In the genomic region with DNA sequence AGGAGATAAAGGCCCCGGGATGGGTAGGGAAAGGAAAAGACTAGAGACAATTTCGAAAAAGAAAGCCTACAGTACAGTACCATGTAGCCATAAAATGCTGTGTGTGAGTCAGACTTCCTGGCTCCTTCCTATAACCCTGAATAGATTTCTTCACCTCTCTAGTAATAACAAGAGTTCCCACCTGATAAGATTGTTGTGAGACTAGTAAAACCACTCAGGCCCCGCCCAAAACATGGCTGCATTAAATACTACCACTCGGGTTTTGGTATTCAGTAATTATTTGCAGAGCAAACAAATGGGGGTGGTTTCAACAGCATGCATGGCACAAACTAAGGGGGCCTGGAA, we compare ENCODE assay signal across 9 mouse cellular contexts. TPM values are rescaled to one million over a fixed set of nuclear protein-coding genes. Genes with fewer than 3 reads are reported as not detected.
DNase-seq lines count a peak whose midpoint lies in the region; ATAC-seq and TF ChIP-seq lines count a peak whose summit lies in the region.
"Had no signal": no experiment of that assay in that cellular context is flagged by ENCODE, and none has a peak within 500 bp of the region (broad histone marks: within the 10 kb centered on the region; RNA-seq: fewer than 3 reads in every experiment).

No protein-coding gene starts in this region.

- no peak for TF ChIP-seq EP300 in heart, postnatal 0 days (IDR thresholded peaks at IDR 0.05; ENCODE audit: low read depth)

- H3K4me2 ChIP-seq in heart, postnatal 0 days (ENCODE audit: low read depth, low read length): no peak overlapping the region
- H3K4me2 ChIP-seq in liver, embryonic 13.5 days: peak overlapping the region; percentile 65
- H3K4me2 ChIP-seq in forebrain, postnatal 0 days (ENCODE audit: low read depth): no peak overlapping the region

- H3K4me1 ChIP-seq in heart, postnatal 0 days (ENCODE audit: control insufficient read depth, insufficient read depth): peaks cover 23% of the 10 kb centered on the region; the same call in 1 of the 2 replicates
- peaks cover 99% of the 10 kb centered on the region for H3K4me1 ChIP-seq in liver, embryonic 13.5 days (replicated peaks)
- H3K4me1 ChIP-seq in embryonic facial prominence, embryonic 10.5 days: peaks cover 40% of the 10 kb centered on the region
- H3K4me1 ChIP-seq in forebrain, postnatal 0 days (ENCODE audit: insufficient read depth): peaks cover 12% of the 10 kb centered on the region

- no peak overlapping the region for H3K4me3 ChIP-seq in heart, postnatal 0 days (ENCODE audit: low read depth, low read length)
- H3K4me3 ChIP-seq in liver, embryonic 13.5 days (replicated peaks): peak overlapping the region; percentile 24
- H3K4me3 ChIP-seq in embryonic facial prominence, embryonic 10.5 days: no peak overlapping the region
- H3K4me3 ChIP-seq in forebrain, postnatal 0 days (ENCODE audit: low read depth, low read length): no peak overlapping the region

- H3K36me3 ChIP-seq in heart, postnatal 0 days (replicated peaks; ENCODE audit: control insufficient read depth, insufficient read depth, low read length): no peaks in the 10 kb centered on the region
- no peaks in the 10 kb centered on the region for H3K36me3 ChIP-seq in liver, embryonic 13.5 days
- no peaks in the 10 kb centered on the region for H3K36me3 ChIP-seq in embryonic facial prominence, embryonic 10.5 days (replicated peaks)
- no peaks in the 10 kb centered on the region for H3K36me3 ChIP-seq in forebrain, postnatal 0 days (ENCODE audit: insufficient read depth)

- H3K9ac ChIP-seq in heart, postnatal 0 days (replicated peaks; ENCODE audit: low read depth, low read length): no peak overlapping the region
- H3K9ac ChIP-seq in liver, embryonic 13.5 days: peak overlapping the region; percentile 63
- H3K9ac ChIP-seq in forebrain, postnatal 0 days: no peak overlapping the region

- peak; percentile 19; the same call in 1 of the 2 replicates for ATAC-seq in heart, postnatal 0 days (ENCODE audit: insufficient read depth, low read depth)
- peak; percentile 25 for ATAC-seq in liver, embryonic 13.5 days (ENCODE audit: low read depth)
- ATAC-seq in megakaryocyte progenitor cell, adult 5-6 weeks (replicated peaks; ENCODE audit: poor library complexity): peak; percentile 33
- ATAC-seq in forebrain, postnatal 0 days: no peak

- no peak for TF ChIP-seq CTCF in heart, postnatal 0 days (IDR thresholded peaks at IDR 0.05; ENCODE audit: low read depth)
- no peak for TF ChIP-seq CTCF in forebrain, postnatal 0 days (IDR thresholded peaks at IDR 0.05; ENCODE audit: low read depth)

- 19% methylated on average over 4 of the region's 4 CpGs for WGBS in heart, postnatal 0 days
- 4% methylated on average over 4 of the region's 4 CpGs for WGBS in liver, embryonic 13.5 days (ENCODE audit: insufficient replicate concordance)
- WGBS in embryonic facial prominence, embryonic 10.5 days: 70% methylated on average over 4 of the region's 4 CpGs
- 66% methylated on average over 4 of the region's 4 CpGs for WGBS in forebrain, postnatal 0 days

- no peak for DNase-seq in heart, postnatal 0 days (ENCODE audit: low spot score)
- DNase-seq in heart, postnatal 14 days: no peak
- DNase-seq in c-Kit-positive CD71-positive TER-119-positive erythroid progenitor cells, embryonic 14.5 days (ENCODE audit: low spot score): peak; percentile 73
- DNase-seq in liver, embryonic 13.5 days: peak; percentile 59
- DNase-seq in embryonic facial prominence, embryonic 10.5 days (ENCODE audit: low spot score): no peak
- no peak for DNase-seq in forebrain, postnatal 0 days
- no peak for DNase-seq in right cerebral cortex, adult 18-20 months
- DNase-seq: kidney, adult 2 months had no signal

- no peaks in the 10 kb centered on the region for H3K9me3 ChIP-seq in heart, postnatal 0 days (replicated peaks; ENCODE audit: control insufficient read depth, low read length)
- H3K9me3 ChIP-seq in liver, embryonic 13.5 days (replicated peaks): no peaks in the 10 kb centered on the region
- H3K9me3 ChIP-seq in embryonic facial prominence, embryonic 10.5 days: no peaks in the 10 kb centered on the region
- H3K9me3 ChIP-seq in forebrain, postnatal 0 days (ENCODE audit: low read length): no peaks in the 10 kb centered on the region

- H3K27ac ChIP-seq in heart, postnatal 0 days (ENCODE audit: low read depth): no peak overlapping the region
- peak overlapping the region; percentile 97 for H3K27ac ChIP-seq in liver, embryonic 13.5 days
- H3K27ac ChIP-seq in embryonic facial prominence, embryonic 10.5 days (replicated peaks): no peak overlapping the region
- H3K27ac ChIP-seq in forebrain, postnatal 0 days (ENCODE audit: low read depth, low read length): no peak overlapping the region

- intact Hi-C loops in heart, postnatal 14 days (cut with DNase I): no loop called here

- peaks cover 3% of the 10 kb centered on the region; the same call in 1 of the 2 replicates for H3K27me3 ChIP-seq in heart, postnatal 0 days (ENCODE audit: control insufficient read depth, insufficient read depth, low read length)
- H3K27me3 ChIP-seq in liver, embryonic 13.5 days: no peaks in the 10 kb centered on the region
- H3K27me3 ChIP-seq in embryonic facial prominence, embryonic 10.5 days (replicated peaks; ENCODE audit: low read depth, poor library complexity, severe bottlenecking): peaks cover 12% of the 10 kb centered on the region
- H3K27me3 ChIP-seq in forebrain, postnatal 0 days (ENCODE audit: insufficient read depth, low read length): no peaks in the 10 kb centered on the region

RNA-seq across cellular contexts. Expression of a gene that starts 8.1 kb away (rescaled TPM):
- 2.1 and 5.9 TPM in 2 replicates for total RNA-seq in heart, postnatal 0 days (2014; rRNA removed; ENCODE audit: low replicate concordance)
- 3.4 and 5.2 TPM in 2 replicates for polyA plus RNA-seq in heart, postnatal 0 days (2015; fragmentation: Nextera tagmentation; extraction: Ambion mirVana)
- total RNA-seq in heart, postnatal 14 days (2021): 1 to 10 TPM; 2.5 to 3.2 TPM
- polyA plus RNA-seq in liver, embryonic 13.5 days (2015; fragmentation: Nextera tagmentation; extraction: Ambion mirVana): 13.7 and 14.5 TPM in 2 replicates
- total RNA-seq in megakaryocyte progenitor cell, adult 5-6 weeks (2015): 9.1 TPM in 2 replicates
- total RNA-seq in megakaryocyte progenitor cell, adult 5-6 weeks (2017): 9.5 and 11.7 TPM in 2 replicates
- polyA plus RNA-seq in embryonic facial prominence, embryonic 10.5 days (2016; fragmentation: Nextera tagmentation; extraction: Ambion mirVana): 9.1 and 9.2 TPM in 2 replicates
- 40.2 and 43.4 TPM in 2 replicates for total RNA-seq in forebrain, postnatal 0 days (2014; rRNA removed)
- polyA plus RNA-seq in forebrain, postnatal 0 days (2015; fragmentation: Nextera tagmentation; extraction: Ambion mirVana): 48.2 and 52.3 TPM in 2 replicates

RNA-seq across cellular contexts. Expression of a gene that starts 10.0 kb away (rescaled TPM):
- total RNA-seq in heart, postnatal 0 days (2014; rRNA removed; ENCODE audit: low replicate concordance): 5.6 and 8.7 TPM in 2 replicates
- 1.4 and 1.9 TPM in 2 replicates for polyA plus RNA-seq in heart, postnatal 0 days (2015; fragmentation: Nextera tagmentation; extraction: Ambion mirVana)
- 1 to 10 TPM; 5.9 to 6.6 TPM for total RNA-seq in heart, postnatal 14 days (2021)
- polyA plus RNA-seq in liver, embryonic 13.5 days (2015; fragmentation: Nextera tagmentation; extraction: Ambion mirVana): 4.6 and 6.0 TPM in 2 replicates
- total RNA-seq in megakaryocyte progenitor cell, adult 5-6 weeks (2015): 25.2 and 27.8 TPM in 2 replicates
- total RNA-seq in megakaryocyte progenitor cell, adult 5-6 weeks (2017): 28.2 and 29.8 TPM in 2 replicates
- 3.8 and 4.3 TPM in 2 replicates for polyA plus RNA-seq in embryonic facial prominence, embryonic 10.5 days (2016; fragmentation: Nextera tagmentation; extraction: Ambion mirVana)
- total RNA-seq in forebrain, postnatal 0 days (2014; rRNA removed): 14.4 and 22.4 TPM in 2 replicates
- 14.8 and 15.5 TPM in 2 replicates for polyA plus RNA-seq in forebrain, postnatal 0 days (2015; fragmentation: Nextera tagmentation; extraction: Ambion mirVana)

RNA-seq across cellular contexts. Expression of a gene that starts 36.0 kb away (rescaled TPM):
- total RNA-seq in heart, postnatal 0 days (2014; rRNA removed; ENCODE audit: low replicate concordance): 11.1 and 13.2 TPM in 2 replicates
- 2.4 and 2.7 TPM in 2 replicates for polyA plus RNA-seq in heart, postnatal 0 days (2015; fragmentation: Nextera tagmentation; extraction: Ambion mirVana)
- 1 to 10 TPM; 2.5 to 3.5 TPM for total RNA-seq in heart, postnatal 14 days (2021)
- 25.0 and 33.6 TPM in 2 replicates for polyA plus RNA-seq in liver, embryonic 13.5 days (2015; fragmentation: Nextera tagmentation; extraction: Ambion mirVana)
- 48.6 and 50.6 TPM in 2 replicates for total RNA-seq in megakaryocyte progenitor cell, adult 5-6 weeks (2015)
- total RNA-seq in megakaryocyte progenitor cell, adult 5-6 weeks (2017): 56.7 and 57.3 TPM in 2 replicates
- polyA plus RNA-seq in embryonic facial prominence, embryonic 10.5 days (2016; fragmentation: Nextera tagmentation; extraction: Ambion mirVana): 45.2 and 46.2 TPM in 2 replicates
- 3.9 and 6.0 TPM in 2 replicates for total RNA-seq in forebrain, postnatal 0 days (2014; rRNA removed)
- polyA plus RNA-seq in forebrain, postnatal 0 days (2015; fragmentation: Nextera tagmentation; extraction: Ambion mirVana): 3.1 and 3.2 TPM in 2 replicates

RNA-seq across cellular contexts. Expression of a gene that starts 58.1 kb away (rescaled TPM):
- 4.5 and 7.7 TPM in 2 replicates for total RNA-seq in heart, postnatal 0 days (2014; rRNA removed; ENCODE audit: low replicate concordance)
- polyA plus RNA-seq in heart, postnatal 0 days (2015; fragmentation: Nextera tagmentation; extraction: Ambion mirVana): 4.8 and 7.7 TPM in 2 replicates
- 10 to 100 TPM; 10.7 to 12.9 TPM for total RNA-seq in heart, postnatal 14 days (2021)
- 15.2 and 17.2 TPM in 2 replicates for polyA plus RNA-seq in liver, embryonic 13.5 days (2015; fragmentation: Nextera tagmentation; extraction: Ambion mirVana)
- 10.4 and 10.5 TPM in 2 replicates for total RNA-seq in megakaryocyte progenitor cell, adult 5-6 weeks (2015)
- 18.9 and 20.5 TPM in 2 replicates for total RNA-seq in megakaryocyte progenitor cell, adult 5-6 weeks (2017)
- 36.3 and 38.9 TPM in 2 replicates for polyA plus RNA-seq in embryonic facial prominence, embryonic 10.5 days (2016; fragmentation: Nextera tagmentation; extraction: Ambion mirVana)
- total RNA-seq in forebrain, postnatal 0 days (2014; rRNA removed): 17.0 and 19.5 TPM in 2 replicates
- 12.3 and 14.4 TPM in 2 replicates for polyA plus RNA-seq in forebrain, postnatal 0 days (2015; fragmentation: Nextera tagmentation; extraction: Ambion mirVana)

Comparison
In these comparisons a context has a peak if more than half of its experiments do, and no peak if none do; other contexts are left out.
1. DNase-seq: peak in c-Kit-positive CD71-positive TER-119-positive erythroid progenitor cells, embryonic 14.5 days (single experiment) and liver, embryonic 13.5 days (single experiment); none in heart, postnatal 0 days (single experiment), heart, postnatal 14 days (0 of 2), embryonic facial prominence, embryonic 10.5 days (single experiment), forebrain, postnatal 0 days (single experiment) and right cerebral cortex, adult 18-20 months (single experiment).